Mouse (Mus musculus): ENCODE data around the gene Map1b. TPM values are rescaled to one million over a fixed set of nuclear protein-coding genes. Genes with fewer than 3 reads are reported as not detected.
A peak's percentile ranks its signal among the peaks of the same experiment; 100 is the strongest.

Gene Map1b
- polyA plus RNA-seq, 1 experiment from 2014 or later, result 88.0 TPM

GRCm38 (mm10) chr13:99416601-99417000 lies 99.7 kb downstream of the Map1b start:
- no peak for ATAC-seq (replicated peaks; ENCODE audit: extremely low read depth, insufficient read depth, low FRiP score)
- H3K9me3 ChIP-seq (replicated peaks; ENCODE audit: control insufficient read depth, low read length), result no peaks in the 10 kb centered on the region
- H3K4me1 ChIP-seq (ENCODE audit: control insufficient read depth, insufficient read depth, low read length), result peaks cover 13% of the 10 kb centered on the region
- H3K27ac ChIP-seq (ENCODE audit: low read length), result no peak overlapping the region
- H3K36me3 ChIP-seq (ENCODE audit: control insufficient read depth, insufficient read depth), result peaks cover 12% of the 10 kb centered on the region
- H3K27me3 ChIP-seq (ENCODE audit: control insufficient read depth, insufficient read depth, low read length), result no peaks in the 10 kb centered on the region
- 62% methylated on average over 9 of the region's 9 CpGs for WGBS
- no peak overlapping the region for H3K9ac ChIP-seq (ENCODE audit: low read length)
- no peak overlapping the region for H3K4me2 ChIP-seq (ENCODE audit: low read depth, low read length)
- no peak overlapping the region for H3K4me3 ChIP-seq (ENCODE audit: low read length)

- Histone ChIP-seq H3K4me1 (ENCODE audit: control insufficient read depth, insufficient read depth, low read length) (peaks cover 5% of the 10 kb centered on the region), H3K27me3 (ENCODE audit: control insufficient read depth, insufficient read depth, low read length) (no peaks in the 10 kb centered on the region), H3K9ac (ENCODE audit: low read length) (no peak overlapping the region), H3K4me2 (ENCODE audit: low read depth, low read length) (no peak overlapping the region), H3K9me3 (replicated peaks; ENCODE audit: control insufficient read depth, low read length) (no peaks in the 10 kb centered on the region), H3K36me3 (ENCODE audit: control insufficient read depth, insufficient read depth) (peaks cover 19% of the 10 kb centered on the region), H3K27ac (ENCODE audit: low read length) (peak overlapping the region; percentile 41; the same call in 1 of the 2 replicates), H3K4me3 (ENCODE audit: low read length) (no peak overlapping the region)
- no peak for ATAC-seq (replicated peaks; ENCODE audit: extremely low read depth, insufficient read depth, low FRiP score)
- 67% methylated on average over 10 of the region's 10 CpGs for WGBS
These were observed 102.0 kb downstream of the Map1b start for GRCm38 (mm10) chr13:99414352-99414742.

- ATAC-seq (replicated peaks; ENCODE audit: extremely low read depth, insufficient read depth, low FRiP score), result 0 out of 2 replicates have a peak, but pooled peaks have one; percentile 35
- no peaks in the 10 kb centered on the region for H3K27me3 ChIP-seq (ENCODE audit: control insufficient read depth, insufficient read depth, low read length)
- no peaks in the 10 kb centered on the region for H3K9me3 ChIP-seq (replicated peaks; ENCODE audit: control insufficient read depth, low read length)
- WGBS, result 80% methylated on average over 13 of the region's 13 CpGs
- no peak overlapping the region for H3K4me3 ChIP-seq (ENCODE audit: low read length)
- H3K4me2 ChIP-seq (ENCODE audit: low read depth, low read length), result no peak overlapping the region
- H3K36me3 ChIP-seq (ENCODE audit: control insufficient read depth, insufficient read depth), result peaks cover 19% of the 10 kb centered on the region
- H3K4me1 ChIP-seq (ENCODE audit: control insufficient read depth, insufficient read depth, low read length), result peaks cover 5% of the 10 kb centered on the region
- H3K27ac ChIP-seq (ENCODE audit: low read length), result peak overlapping the region; percentile 65
- no peak overlapping the region for H3K9ac ChIP-seq (ENCODE audit: low read length)
These were observed 102.6 kb downstream of the Map1b start for GRCm38 (mm10) chr13:99413481-99414351.

GRCm38 (mm10) chr13:99412477-99413080 lies 103.8 kb downstream of the Map1b start:
- Histone ChIP-seq H3K4me3 (ENCODE audit: low read length) (peak overlapping the region; percentile 9), H3K9me3 (replicated peaks; ENCODE audit: control insufficient read depth, low read length) (no peaks in the 10 kb centered on the region), H3K27me3 (ENCODE audit: control insufficient read depth, insufficient read depth, low read length) (no peaks in the 10 kb centered on the region), H3K36me3 (ENCODE audit: control insufficient read depth, insufficient read depth) (peaks cover 19% of the 10 kb centered on the region), H3K4me2 (ENCODE audit: low read depth, low read length) (peak overlapping the region; percentile 24), H3K27ac (ENCODE audit: low read length) (peak overlapping the region; percentile 80), H3K9ac (ENCODE audit: low read length) (peak overlapping the region; percentile 12; the same call in 1 of the 2 replicates), H3K4me1 (ENCODE audit: control insufficient read depth, insufficient read depth, low read length) (peaks cover 5% of the 10 kb centered on the region)
- 0 out of 2 replicates have a peak, but pooled peaks have one; percentile 20 for ATAC-seq (replicated peaks; ENCODE audit: extremely low read depth, insufficient read depth, low FRiP score)
- 35% methylated on average over 11 of the region's 11 CpGs for WGBS

- H3K4me3 ChIP-seq (ENCODE audit: low read length), result no peak overlapping the region
- no peak for ATAC-seq (replicated peaks; ENCODE audit: extremely low read depth, insufficient read depth, low FRiP score)
- H3K4me2 ChIP-seq (ENCODE audit: low read depth, low read length), result peak overlapping the region; percentile 10; the same call in 1 of the 2 replicates
- 76% methylated on average over 3 of the region's 3 CpGs for WGBS
- H3K9ac ChIP-seq (ENCODE audit: low read length), result no peak overlapping the region
- no peaks in the 10 kb centered on the region for H3K9me3 ChIP-seq (replicated peaks; ENCODE audit: control insufficient read depth, low read length)
- H3K36me3 ChIP-seq (ENCODE audit: control insufficient read depth, insufficient read depth), result peaks cover 23% of the 10 kb centered on the region
- H3K4me1 ChIP-seq (ENCODE audit: control insufficient read depth, insufficient read depth, low read length), result peaks cover 5% of the 10 kb centered on the region
- H3K27ac ChIP-seq (ENCODE audit: low read length), result peak overlapping the region; percentile 80
- no peaks in the 10 kb centered on the region for H3K27me3 ChIP-seq (ENCODE audit: control insufficient read depth, insufficient read depth, low read length)
These were observed 104.6 kb downstream of the Map1b start for GRCm38 (mm10) chr13:99411761-99412160.

GRCm38 (mm10) chr13:99410611-99411515 lies 105.5 kb downstream of the Map1b start:
- 72% methylated on average over 14 of the region's 14 CpGs for WGBS
- Histone ChIP-seq H3K9me3 (replicated peaks; ENCODE audit: control insufficient read depth, low read length) (no peaks in the 10 kb centered on the region), H3K36me3 (ENCODE audit: control insufficient read depth, insufficient read depth) (peaks cover 19% of the 10 kb centered on the region), H3K27ac (ENCODE audit: low read length) (peak overlapping the region; percentile 50), H3K9ac (ENCODE audit: low read length) (0 out of 2 replicates have a peak overlapping the region, but pooled peaks have one; percentile 1), H3K4me3 (ENCODE audit: low read length) (peak overlapping the region; percentile 4; the same call in 1 of the 2 replicates), H3K27me3 (ENCODE audit: control insufficient read depth, insufficient read depth, low read length) (no peaks in the 10 kb centered on the region), H3K4me2 (ENCODE audit: low read depth, low read length) (peak overlapping the region; percentile 42), H3K4me1 (ENCODE audit: control insufficient read depth, insufficient read depth, low read length) (peaks cover 2% of the 10 kb centered on the region)
- no peak for ATAC-seq (replicated peaks; ENCODE audit: extremely low read depth, insufficient read depth, low FRiP score)

- Histone ChIP-seq H3K4me1 (ENCODE audit: control insufficient read depth, insufficient read depth, low read length) (no peaks in the 10 kb centered on the region; the same call in 1 of the 2 replicates), H3K9me3 (replicated peaks; ENCODE audit: control insufficient read depth, low read length) (no peaks in the 10 kb centered on the region), H3K4me2 (ENCODE audit: low read depth, low read length) (no peak overlapping the region), H3K9ac (ENCODE audit: low read length) (no peak overlapping the region), H3K27ac (ENCODE audit: low read length) (no peak overlapping the region), H3K4me3 (ENCODE audit: low read length) (no peak overlapping the region), H3K27me3 (ENCODE audit: control insufficient read depth, insufficient read depth, low read length) (no peaks in the 10 kb centered on the region), H3K36me3 (ENCODE audit: control insufficient read depth, insufficient read depth) (peaks cover 22% of the 10 kb centered on the region)
- ATAC-seq (replicated peaks; ENCODE audit: extremely low read depth, insufficient read depth, low FRiP score), result no peak
- WGBS, result 57% methylated on average over 2 of the region's 2 CpGs
These were observed 107.1 kb downstream of the Map1b start for GRCm38 (mm10) chr13:99409216-99409615.

GRCm38 (mm10) chr13:99399373-99399772 lies 117.0 kb downstream of the Map1b start:
- ATAC-seq (replicated peaks; ENCODE audit: extremely low read depth, insufficient read depth, low FRiP score), result no peak
- no peaks in the 10 kb centered on the region for H3K9me3 ChIP-seq (replicated peaks; ENCODE audit: control insufficient read depth, low read length)

More at GRCm38 (mm10) chr13:99399373-99399772, 117.0 kb downstream of the Map1b start:
- Histone ChIP-seq H3K36me3 (ENCODE audit: control insufficient read depth, insufficient read depth) (peaks cover 6% of the 10 kb centered on the region; the same call in 1 of the 2 replicates), H3K27ac (ENCODE audit: low read length) (no peak overlapping the region), H3K27me3 (ENCODE audit: control insufficient read depth, insufficient read depth, low read length) (no peaks in the 10 kb centered on the region), H3K4me1 (ENCODE audit: control insufficient read depth, insufficient read depth, low read length) (peaks cover 9% of the 10 kb centered on the region), H3K4me3 (ENCODE audit: low read length) (no peak overlapping the region), H3K4me2 (ENCODE audit: low read depth, low read length) (no peak overlapping the region), H3K9ac (ENCODE audit: low read length) (no peak overlapping the region)
- WGBS, result 64% methylated on average over 4 of the region's 4 CpGs

Measured in heart, embryonic 16.5 days (tissue).